Mouse (Mus musculus): ENCODE data around the gene Naip2.

DNA sequence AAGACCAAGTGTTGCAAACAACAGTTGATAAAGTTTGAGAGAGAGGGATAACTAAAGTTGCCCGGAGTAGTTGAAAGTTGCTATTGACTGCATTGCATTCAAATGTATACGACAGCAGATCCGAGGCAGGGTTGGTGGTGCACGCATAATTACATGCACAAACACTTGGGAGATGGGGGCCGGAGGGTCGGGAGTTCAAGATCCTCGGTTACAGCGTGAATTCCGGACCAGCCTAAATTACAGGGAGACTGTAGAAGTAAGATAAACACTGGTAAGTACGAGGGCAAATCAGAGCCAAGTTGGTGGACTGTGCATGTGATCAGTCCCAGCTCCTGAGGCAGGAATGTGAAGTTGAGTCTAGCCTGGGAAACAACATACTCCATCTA is 76.6 kb downstream of the Naip2 start:
- TF ChIP-seq CTCF (IDR thresholded peaks at IDR 0.05; ENCODE audit: borderline replicate concordance, insufficient read depth, low read length) (no peak), POLR2A (IDR thresholded peaks at IDR 0.05; ENCODE audit: low read depth, low read length) (no peak)

Data from embryonic fibroblast, embryonic 13.5 days (primary cell).